Mouse (Mus musculus) left cerebral cortex, adult 18-20 months (tissue): ENCODE data around the gene Fbxw5. TPM values are rescaled to one million over a fixed set of nuclear protein-coding genes. Genes with fewer than 3 reads are reported as not detected.

Source experiments
- total RNA-seq, 2 experiments: library from RNA; stranded (reverse); gene quantifications; 2 replicates each; pipeline ENCODE4 v1.2.3; 2021

Fbxw5 gene
- total RNA-seq, 2 experiments from 2014 or later, result 105 to 114 TPM

Other genes with a start within 250 kb of the Fbxw5 start
- 10 to 100 TPM; 31.8 to 37.8 TPM for gene Tmem203, start 245.3 kb upstream of the Fbxw5 start, total RNA-seq
- 10 to 100 TPM; 13.7 to 17.9 TPM for gene Tprn, start 238.1 kb upstream of the Fbxw5 start, total RNA-seq
- 10 to 100 TPM; 57.6 to 70.5 TPM for gene Ssna1, start 228.3 kb upstream of the Fbxw5 start, total RNA-seq
- gene Anapc2, start 228.3 kb upstream of the Fbxw5 start, total RNA-seq, result 10 to 100 TPM; 87.1 to 87.2 TPM
- gene Tmem210, start 212.6 kb upstream of the Fbxw5 start, total RNA-seq, result not detected
- not detected for gene Lrrc26, start 210.8 kb upstream of the Fbxw5 start, total RNA-seq
- gene Grin1, start 181.6 kb upstream of the Fbxw5 start, total RNA-seq, result 100 to 1,000 TPM; 393 to 402 TPM
- 10 to 100 TPM; 62.1 to 62.2 TPM for gene Man1b1, start 168.4 kb upstream of the Fbxw5 start, total RNA-seq
- gene Dpp7, start 144.4 kb upstream of the Fbxw5 start, total RNA-seq, result 10 to 100 TPM; 30.4 to 38.7 TPM
- 10 to 100 TPM; 17.3 to 21.6 TPM for gene Uap1l1, start 135.1 kb upstream of the Fbxw5 start, total RNA-seq
- gene Sapcd2, start 128.4 kb upstream of the Fbxw5 start, total RNA-seq, result 1 to 10 TPM; 1.4 to 1.8 TPM
- gene Entpd2, start 104.9 kb upstream of the Fbxw5 start, total RNA-seq, result 10 to 100 TPM; 13.6 to 13.8 TPM
- gene Npdc1, start 101.4 kb upstream of the Fbxw5 start, total RNA-seq, result 100 to 1,000 TPM; 328 to 341 TPM
- gene Fut7, start 77.5 kb upstream of the Fbxw5 start, total RNA-seq, result under 1 TPM; 0.21 to 0.56 TPM
- gene Abca2, start 72.0 kb upstream of the Fbxw5 start, total RNA-seq, result 100 to 1,000 TPM; 155 to 165 TPM
- gene Clic3, start 43.9 kb upstream of the Fbxw5 start, total RNA-seq, result 1 to 10 TPM in 1 of 2 experiments, not detected in 1; 1.5 TPM
- 10 to 100 TPM; 64.5 to 69.1 TPM for gene Paxx, start 39.7 kb upstream of the Fbxw5 start, total RNA-seq
- gene Ptgds, start 30.7 kb upstream of the Fbxw5 start, total RNA-seq, result 1,000 to 10,000 TPM; 2,769 to 3,095 TPM
- not detected for gene Lcn12, start 6.8 kb upstream of the Fbxw5 start, total RNA-seq
- under 1 TPM; 0.52 to 0.74 TPM for gene C8g, start 969 bp downstream of the Fbxw5 start, total RNA-seq
- 10 to 100 TPM; 11.6 to 11.9 TPM for gene Traf2, start 46.2 kb downstream of the Fbxw5 start, total RNA-seq
- 100 to 1,000 TPM; 199 to 203 TPM for gene Edf1, start 57.1 kb downstream of the Fbxw5 start, total RNA-seq
- gene Mamdc4, start 74.1 kb downstream of the Fbxw5 start, total RNA-seq, result 1 to 10 TPM; 1.1 to 1.3 TPM
- 10 to 100 TPM; 60.3 to 63.0 TPM for gene Phpt1, start 74.5 kb downstream of the Fbxw5 start, total RNA-seq
- 10 to 100 TPM; 85.6 to 86.3 TPM for gene Ajm1, start 81.0 kb downstream of the Fbxw5 start, total RNA-seq
- 100 to 1,000 TPM; 146 to 150 TPM for gene Rabl6, start 107.8 kb downstream of the Fbxw5 start, total RNA-seq
- gene Ccdc183, start 116.9 kb downstream of the Fbxw5 start, total RNA-seq, result not detected
- 10 to 100 TPM; 21.7 to 23.1 TPM for gene Tmem141, start 121.3 kb downstream of the Fbxw5 start, total RNA-seq
- gene Fcna, start 127.3 kb downstream of the Fbxw5 start, total RNA-seq, result under 1 TPM; 0.66 to 0.79 TPM
- not detected for gene Lcn8, start 152.4 kb downstream of the Fbxw5 start, total RNA-seq
- not detected for gene Lcn5, start 157.2 kb downstream of the Fbxw5 start, total RNA-seq
- gene Lcn6, start 176.0 kb downstream of the Fbxw5 start, total RNA-seq, result not detected
- not detected for gene Lcn10, start 182.0 kb downstream of the Fbxw5 start, total RNA-seq
- gene Obp2a, start 199.3 kb downstream of the Fbxw5 start, total RNA-seq, result not detected
- 10 to 100 TPM; 89.7 to 94.0 TPM for gene Bmyc, start 206.0 kb downstream of the Fbxw5 start, total RNA-seq
- gene Obp2b, start 236.3 kb downstream of the Fbxw5 start, total RNA-seq, result not detected